Mouse (Mus musculus): Measurements from ENCODE around the gene Tnnc2.

DNA sequence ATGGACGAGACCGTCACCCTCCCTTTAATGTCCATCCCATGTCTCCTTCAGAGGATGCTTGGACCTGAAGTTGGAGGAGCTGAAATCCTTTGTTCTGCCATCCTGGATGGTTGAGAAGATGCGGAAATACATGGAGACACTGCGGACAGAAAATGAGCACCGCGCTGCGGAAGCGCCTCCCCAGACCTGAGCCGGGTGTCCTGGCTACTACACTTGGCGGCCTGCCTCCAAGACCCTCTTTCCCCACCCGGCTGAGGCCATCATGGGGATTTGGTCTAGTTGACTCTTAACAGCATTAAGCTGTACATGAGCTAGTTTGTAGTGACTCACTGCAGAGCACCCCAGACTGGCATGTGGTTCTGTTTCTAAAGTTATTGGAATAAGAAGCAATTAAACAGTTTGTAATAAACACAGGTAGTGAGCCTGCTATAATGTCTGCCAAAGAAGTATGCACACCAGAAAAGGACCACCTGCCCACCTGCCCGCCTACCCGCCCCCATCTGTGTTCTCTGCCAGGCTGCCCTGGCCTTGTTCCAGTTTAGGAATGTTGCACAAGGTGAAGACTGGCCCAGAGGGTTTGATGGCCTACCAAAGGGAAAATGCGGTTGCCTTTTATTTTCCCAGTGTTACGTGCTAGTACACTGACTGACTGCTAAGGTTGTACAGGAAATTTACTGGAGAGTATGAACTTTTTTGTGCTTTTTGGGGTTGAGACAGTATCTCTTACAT is 11.8 kb downstream of the Tnnc2 start:
- no peak for TF ChIP-seq CTCF (IDR thresholded peaks at IDR 0.05; ENCODE audit: insufficient read depth, low read length)
- no peak for TF ChIP-seq POLR2A (IDR thresholded peaks at IDR 0.05; ENCODE audit: borderline replicate concordance, extremely low read depth, low read depth, low read length)

Data from lung, adult 2 months (tissue).